Mouse (Mus musculus) 416B (cell line): ENCODE results near the gene Prkab1.

Source experiments
- DNase-seq: peaks from one replicate; pipeline ENCODE4 v3.0.0; 2011; ENCODE audit warnings: low read depth

The Prkab1 gene

GRCm38 (mm10) chr5:116024327-116024739, at the start of gene Prkab1:
Gene Prkab1, minus strand, starts transcription at chr5:116024508.
- DNase-seq: peak; percentile 98

DNA sequence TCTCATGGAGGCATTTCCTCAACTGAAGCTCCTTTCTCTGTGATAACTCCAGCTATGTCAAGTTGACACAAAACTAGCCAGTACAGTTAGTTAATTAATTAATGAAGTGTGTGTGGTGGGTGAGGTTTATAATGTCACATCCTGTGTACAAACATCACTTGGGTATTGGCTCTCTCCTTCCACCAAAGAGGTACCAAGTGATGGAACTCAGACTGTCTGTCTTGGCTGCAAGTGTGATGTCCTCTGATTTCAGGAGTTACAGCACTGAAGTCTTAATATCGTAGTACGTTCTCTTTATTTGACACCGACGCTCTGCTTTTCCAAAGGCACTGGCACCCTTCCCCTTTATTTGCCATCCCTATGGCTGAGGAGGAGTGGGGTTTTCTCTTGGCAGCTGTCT, 45.3 kb upstream of the Prkab1 start:
- no peak for DNase-seq

GRCm38 (mm10) chr5:116052826-116053225, 28.5 kb upstream of the Prkab1 start:
- DNase-seq: no peak

GRCm38 (mm10) chr5:116052171-116052570, 27.9 kb upstream of the Prkab1 start:
- DNase-seq: no peak

- DNase-seq: no peak
Observed at GRCm38 (mm10) chr5:116049821-116050220, 25.5 kb upstream of the Prkab1 start.

DNA sequence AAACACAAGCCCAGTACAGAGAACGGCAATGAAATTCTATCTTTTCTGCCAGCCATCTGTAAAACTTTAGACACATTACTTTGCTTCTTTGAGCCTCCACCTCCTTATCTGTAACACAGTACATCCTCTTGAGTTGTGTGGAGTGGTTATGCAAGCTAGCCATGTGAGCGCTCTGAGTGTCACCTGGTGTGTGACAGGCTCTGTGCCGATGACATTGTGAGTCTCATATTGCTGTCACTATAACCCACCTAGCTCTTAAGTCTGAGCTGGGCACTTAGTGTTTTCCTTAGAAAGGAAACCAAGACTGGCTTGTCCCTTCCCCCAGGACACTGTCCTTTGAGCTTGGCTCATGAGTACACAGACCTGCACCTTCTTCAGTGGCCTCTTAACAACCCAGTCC, 24.0 kb upstream of the Prkab1 start:
- no peak for DNase-seq

DNA sequence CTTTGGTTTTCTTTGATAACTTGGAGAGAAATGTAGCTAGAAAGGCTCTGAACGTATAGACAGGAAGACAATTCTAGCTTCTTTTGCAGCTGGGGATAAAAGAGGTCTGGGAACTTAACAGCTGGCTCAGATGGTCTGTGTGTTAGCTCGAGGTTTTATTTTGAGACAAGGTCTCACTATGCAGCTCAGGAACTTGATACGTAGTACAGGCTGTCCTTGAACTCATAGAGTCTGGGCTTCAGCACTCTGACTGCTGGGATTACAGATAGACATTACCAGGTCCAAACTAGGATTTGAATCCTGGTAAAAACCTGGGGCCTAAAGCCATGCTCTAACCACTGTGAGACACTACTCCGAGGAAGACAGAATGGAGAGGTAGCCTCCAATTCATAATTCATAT, 21.9 kb upstream of the Prkab1 start:
- no peak for DNase-seq

- no peak for DNase-seq
Observed at GRCm38 (mm10) chr5:116045581-116045980, 21.3 kb upstream of the Prkab1 start.

DNA sequence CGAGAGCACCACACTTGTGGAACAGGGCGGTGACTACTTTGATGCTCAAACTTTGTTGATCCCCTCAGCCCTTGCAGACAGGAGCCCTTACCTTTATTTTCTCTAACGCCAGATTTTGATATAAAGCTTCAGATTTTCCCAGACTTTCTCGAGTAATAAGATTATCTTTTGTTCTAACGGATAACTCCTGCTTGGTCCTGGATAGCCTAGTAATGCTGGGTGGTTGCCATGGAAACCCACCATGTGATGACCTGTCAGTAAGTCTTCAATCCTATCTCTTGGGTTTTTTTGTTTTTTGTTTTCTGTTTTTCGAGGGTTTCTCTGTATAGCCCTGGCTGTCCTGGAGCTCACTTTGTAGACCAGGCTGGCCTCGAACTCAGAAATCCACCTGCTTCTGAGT, 17.9 kb upstream of the Prkab1 start:
- DNase-seq: no peak

DNA sequence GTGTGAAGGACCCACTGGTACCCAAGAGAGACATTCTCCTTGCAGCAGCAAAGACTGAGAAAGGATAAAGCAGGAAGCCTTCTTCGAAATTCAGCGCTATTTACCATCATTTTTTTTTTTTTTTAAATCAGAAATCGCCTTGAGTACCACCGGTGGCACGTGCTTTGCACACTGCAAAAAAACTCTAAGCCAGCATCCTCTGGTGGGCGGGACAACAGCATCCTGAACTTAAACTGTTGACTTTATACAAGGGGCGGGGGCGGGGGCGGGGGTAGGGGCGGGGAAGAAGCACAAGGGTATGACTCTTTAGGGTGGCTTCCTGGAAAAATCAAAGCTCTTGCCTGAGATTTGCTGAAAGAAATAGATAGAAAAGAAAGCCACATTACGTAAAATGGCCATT, 15.4 kb upstream of the Prkab1 start:
- no peak for DNase-seq

- peak; percentile 53 for DNase-seq
Observed at GRCm38 (mm10) chr5:116037731-116038130, 13.4 kb upstream of the Prkab1 start.

- DNase-seq: no peak
Observed at GRCm38 (mm10) chr5:116036465-116036864, 12.2 kb upstream of the Prkab1 start.

GRCm38 (mm10) chr5:116031190-116031577, 6.9 kb upstream of the Prkab1 start:
- peak; percentile 92 for DNase-seq

- DNase-seq: no peak
Observed at GRCm38 (mm10) chr5:116030566-116031189, 6.4 kb upstream of the Prkab1 start.

DNA sequence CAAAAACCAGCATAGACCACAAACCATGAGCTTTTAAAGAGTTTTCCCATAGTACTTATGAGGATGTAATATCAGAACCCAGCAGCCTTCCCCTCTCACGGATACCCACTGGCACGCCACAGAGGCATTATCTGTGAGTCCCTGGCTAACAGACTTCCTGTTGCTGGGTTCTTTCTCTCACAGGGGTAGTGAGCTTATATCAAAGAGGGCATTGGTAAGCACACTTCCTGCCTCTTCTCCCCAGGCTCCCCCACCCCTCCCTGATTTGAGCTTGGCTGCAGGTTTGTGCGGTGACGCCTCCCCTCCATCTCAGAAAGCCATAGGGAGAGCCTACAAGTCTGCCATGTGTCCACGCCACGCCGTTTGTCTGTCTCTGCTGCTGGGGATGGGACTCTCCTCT, 4.8 kb upstream of the Prkab1 start:
- DNase-seq: peak; percentile 99

- DNase-seq: peak; percentile 42
Observed at GRCm38 (mm10) chr5:116026561-116026960, 2.3 kb upstream of the Prkab1 start.

DNA sequence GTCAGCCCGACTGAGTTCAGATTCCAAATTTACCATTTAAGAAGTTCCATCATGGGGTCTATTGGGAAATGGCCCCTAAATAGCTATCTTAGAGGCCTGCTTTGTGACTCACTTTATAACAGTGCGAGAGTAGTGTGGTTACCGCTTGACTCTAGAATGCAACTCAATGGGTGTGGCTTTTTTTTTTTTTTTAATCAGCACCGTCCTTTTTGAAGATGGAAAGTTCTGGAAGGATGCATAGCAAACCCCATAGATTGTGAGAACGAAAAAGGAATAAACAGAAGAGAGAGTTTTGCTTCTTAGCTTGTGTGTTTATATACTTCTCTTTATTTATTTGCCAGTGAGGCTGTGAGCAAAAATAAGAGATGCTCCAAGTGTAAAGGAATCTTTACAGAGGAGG, 1.8 kb upstream of the Prkab1 start:
- DNase-seq: peak; percentile 42

GRCm38 (mm10) chr5:116023821-116024284, 455 bp downstream of the Prkab1 start:
- DNase-seq: peak; percentile 57

DNA sequence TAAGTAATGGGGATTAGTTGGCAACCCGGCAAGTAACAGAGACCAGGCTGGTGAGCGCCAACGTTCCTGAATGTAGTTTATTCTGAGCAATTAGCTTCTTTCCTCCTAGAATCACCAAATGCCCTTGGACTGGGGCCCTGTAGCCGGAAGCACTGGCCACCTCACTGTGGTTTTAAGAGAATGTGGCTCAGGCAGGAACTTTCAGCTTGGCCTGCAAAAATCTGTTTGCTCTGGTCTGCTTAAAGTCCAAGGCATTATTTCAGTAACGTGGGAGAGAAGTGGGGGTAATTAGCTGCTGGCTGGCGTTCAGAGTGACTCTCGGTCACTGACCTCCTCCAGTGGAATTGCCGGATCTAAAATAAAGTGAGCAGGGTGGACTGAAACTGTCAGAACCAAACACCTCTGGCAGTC, 1.1 kb downstream of the Prkab1 start:
- DNase-seq: peak; percentile 86

- peak; percentile 46 for DNase-seq
Observed at GRCm38 (mm10) chr5:116022658-116023200, 1.6 kb downstream of the Prkab1 start.

- no peak for DNase-seq
Observed at GRCm38 (mm10) chr5:116022131-116022530, 2.2 kb downstream of the Prkab1 start.

DNA sequence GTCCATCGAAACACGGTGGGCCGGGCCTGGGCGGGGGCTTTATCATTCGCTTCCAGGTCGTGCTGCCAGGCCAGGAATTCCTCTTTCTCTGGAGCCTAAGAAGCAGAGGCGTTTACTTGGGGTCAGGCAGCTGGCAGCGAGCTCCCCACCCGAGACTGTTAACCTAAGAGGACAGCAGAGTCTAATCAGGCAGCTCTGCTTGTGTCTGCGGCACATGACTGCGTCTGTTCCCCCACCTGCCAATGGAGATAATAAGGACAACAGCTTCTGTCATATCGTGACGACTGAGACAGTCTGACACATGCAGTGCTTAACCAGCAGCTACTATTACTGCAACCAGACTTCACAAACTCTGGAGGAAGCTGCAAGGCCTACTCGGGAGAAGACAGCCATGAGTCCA, 2.8 kb downstream of the Prkab1 start:
- no peak for DNase-seq

DNA sequence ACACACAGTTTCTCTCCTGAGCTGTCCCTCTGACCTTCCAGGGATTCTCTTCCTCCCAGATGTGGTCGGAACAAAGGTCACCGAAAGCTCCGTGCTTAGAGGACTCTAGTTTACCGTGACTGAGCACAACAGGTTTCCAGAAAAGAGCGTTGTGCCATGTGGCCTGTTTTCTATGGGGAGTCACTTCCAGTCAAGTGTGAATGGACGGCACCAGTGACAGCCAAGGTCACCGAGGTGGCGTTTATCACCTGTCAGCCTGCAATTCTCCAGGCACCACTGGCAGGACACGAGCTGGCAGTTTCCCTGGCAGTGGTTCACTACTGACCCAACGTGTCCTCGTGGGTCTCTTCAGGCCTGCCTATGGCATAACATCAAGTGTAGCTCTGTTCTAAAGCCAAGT, 4.9 kb downstream of the Prkab1 start:
- no peak for DNase-seq

DNA sequence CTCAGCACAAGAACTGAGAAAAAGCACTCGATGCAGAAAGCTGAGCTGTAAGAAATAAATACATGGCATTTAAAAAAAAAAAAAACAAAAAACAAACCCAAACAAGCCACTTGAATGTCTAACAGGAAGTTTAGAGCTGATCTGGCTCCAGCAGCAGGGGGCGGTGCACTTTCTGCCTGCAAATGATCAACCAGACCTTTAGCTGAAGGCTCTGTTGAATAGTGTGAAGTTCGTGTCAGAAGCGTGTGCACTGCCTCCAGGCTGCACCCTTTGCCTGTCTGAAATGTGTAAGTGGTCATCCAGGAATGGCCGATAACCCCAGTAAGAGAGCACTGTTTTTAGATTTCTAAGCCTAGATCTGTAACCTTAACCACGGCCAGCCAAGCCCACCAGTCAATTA, 5.5 kb downstream of the Prkab1 start:
- no peak for DNase-seq
